Mouse (Mus musculus): Measurements from ENCODE around the gene Smarcc1.
"Not testable (repeated sequence)": the region's sequence is repeated elsewhere in the genome, so short reads cannot be mapped to it uniquely, and the experiment has no call there.

Smarcc1 gene

GRCm38 (mm10) chr9:110131525-110132197 lies 14.2 kb downstream of the Smarcc1 start:
- DNase-seq (ENCODE audit: low spot score in 2 of 2): peak; percentile 98

- DNase-seq (ENCODE audit: low spot score in 2 of 2): no peak
Measured at GRCm38 (mm10) chr9:110132201-110132605, 14.7 kb downstream of the Smarcc1 start.

- no peak for DNase-seq (ENCODE audit: low spot score in 2 of 2)
Measured at GRCm38 (mm10) chr9:110132921-110133320, 15.4 kb downstream of the Smarcc1 start.

- DNase-seq (ENCODE audit: low spot score in 2 of 2): no peak
Measured at GRCm38 (mm10) chr9:110134176-110134575, 16.7 kb downstream of the Smarcc1 start.

- DNase-seq (ENCODE audit: low spot score in 2 of 2): no peak
Measured at GRCm38 (mm10) chr9:110139119-110139518, 21.6 kb downstream of the Smarcc1 start.

GRCm38 (mm10) chr9:110142097-110142496 lies 24.6 kb downstream of the Smarcc1 start:
- no peak for DNase-seq (ENCODE audit: low spot score in 2 of 2)

GRCm38 (mm10) chr9:110148598-110148997 lies 31.1 kb downstream of the Smarcc1 start:
- no peak for DNase-seq (ENCODE audit: low spot score in 2 of 2)

GRCm38 (mm10) chr9:110159036-110159435 lies 41.5 kb downstream of the Smarcc1 start:
- DNase-seq (ENCODE audit: low spot score in 2 of 2): no peak

- not testable (repeated sequence) for DNase-seq (ENCODE audit: low spot score in 2 of 2)
Measured at GRCm38 (mm10) chr9:110160486-110160885, 43.0 kb downstream of the Smarcc1 start.

GRCm38 (mm10) chr9:110162441-110162840 lies 44.9 kb downstream of the Smarcc1 start:
- no peak for DNase-seq (ENCODE audit: low spot score in 2 of 2)

- DNase-seq (ENCODE audit: low spot score in 2 of 2): no peak
Measured at GRCm38 (mm10) chr9:110163071-110163470, 45.6 kb downstream of the Smarcc1 start.

- peak in 1 of 2 experiments; percentile 23 for DNase-seq (ENCODE audit: low spot score in 2 of 2)
Measured at GRCm38 (mm10) chr9:110170858-110171257, 53.4 kb downstream of the Smarcc1 start.

GRCm38 (mm10) chr9:110199870-110200269 lies 82.4 kb downstream of the Smarcc1 start:
- DNase-seq (ENCODE audit: low spot score in 2 of 2): no peak

GRCm38 (mm10) chr9:110205526-110206404 lies 88.3 kb downstream of the Smarcc1 start:
- peak; percentile 59 to 66 for DNase-seq (ENCODE audit: low spot score in 2 of 2)

- DNase-seq (ENCODE audit: low spot score in 2 of 2): no peak
Measured at GRCm38 (mm10) chr9:110206437-110206836, 88.9 kb downstream of the Smarcc1 start.

- no peak for DNase-seq (ENCODE audit: low spot score in 2 of 2)
Measured at GRCm38 (mm10) chr9:110208265-110208664, 90.8 kb downstream of the Smarcc1 start.

- DNase-seq (ENCODE audit: low spot score in 2 of 2): no peak
Measured at GRCm38 (mm10) chr9:110208967-110209366, 91.5 kb downstream of the Smarcc1 start.

- DNase-seq (ENCODE audit: low spot score in 2 of 2): no peak
Measured at GRCm38 (mm10) chr9:110224273-110224672, 106.8 kb downstream of the Smarcc1 start.

- DNase-seq (ENCODE audit: low spot score in 2 of 2): no peak
Measured at GRCm38 (mm10) chr9:110226191-110226590, 108.7 kb downstream of the Smarcc1 start.

GRCm38 (mm10) chr9:110228671-110229070 lies 111.2 kb downstream of the Smarcc1 start:
- DNase-seq (ENCODE audit: low spot score in 2 of 2): no peak

GRCm38 (mm10) chr9:110229112-110229511 lies 111.6 kb downstream of the Smarcc1 start:
- no peak for DNase-seq (ENCODE audit: low spot score in 2 of 2)

- no peak for DNase-seq (ENCODE audit: low spot score in 2 of 2)
Measured at GRCm38 (mm10) chr9:110229566-110230248, 112.2 kb downstream of the Smarcc1 start.

Data from right cerebral cortex, postnatal 36 days (tissue).